Mouse (Mus musculus) activated CD4-positive, CD25-positive, alpha-beta regulatory T cell, adult 4 months (primary cell): ENCODE data around the gene Notch2. TPM values are rescaled to one million over a fixed set of nuclear protein-coding genes. Genes with fewer than 3 reads are reported as not detected.

ENCODE experiments used
- ATAC-seq: one replicate; pipeline ENCODE4 v1.8.0; 2017
- polyA plus RNA-seq, 2 experiments: library from polyadenylated mRNA; unstranded; fragments of 100-300 nt; shearing (Covaris generic); gene quantifications; one replicate each; pipeline ENCODE4 v1.2.1; 2017

The Notch2 gene
- polyA plus RNA-seq, 2 experiments from 2014 or later = 14.1 to 17.5 TPM

DNA sequence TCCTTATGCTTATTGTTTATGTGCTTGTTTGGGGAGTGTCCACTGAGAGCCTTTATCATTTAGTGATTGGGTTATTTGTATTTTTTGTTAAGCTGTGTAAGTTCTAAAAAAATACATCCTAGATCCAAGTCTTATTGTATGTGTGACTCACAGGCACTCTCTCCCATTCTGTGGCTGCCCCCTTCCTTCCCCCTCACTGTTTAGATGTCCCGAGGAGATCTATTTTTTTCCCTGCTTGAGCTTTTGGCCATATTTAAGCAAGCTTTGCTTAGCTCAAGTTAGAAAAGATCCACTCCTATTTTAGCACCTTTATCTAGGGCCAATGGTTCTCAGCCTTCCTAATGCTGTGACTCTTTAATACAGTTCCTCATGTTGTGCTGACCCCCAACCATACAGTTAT lies 65.5 kb downstream of the Notch2 start:
- no peak for ATAC-seq

GRCm38 (mm10) chr3:98079601-98080215 lies 66.4 kb downstream of the Notch2 start:
- no peak for ATAC-seq

- no peak for ATAC-seq
Measured at GRCm38 (mm10) chr3:98080630-98081029, 67.3 kb downstream of the Notch2 start.

DNA sequence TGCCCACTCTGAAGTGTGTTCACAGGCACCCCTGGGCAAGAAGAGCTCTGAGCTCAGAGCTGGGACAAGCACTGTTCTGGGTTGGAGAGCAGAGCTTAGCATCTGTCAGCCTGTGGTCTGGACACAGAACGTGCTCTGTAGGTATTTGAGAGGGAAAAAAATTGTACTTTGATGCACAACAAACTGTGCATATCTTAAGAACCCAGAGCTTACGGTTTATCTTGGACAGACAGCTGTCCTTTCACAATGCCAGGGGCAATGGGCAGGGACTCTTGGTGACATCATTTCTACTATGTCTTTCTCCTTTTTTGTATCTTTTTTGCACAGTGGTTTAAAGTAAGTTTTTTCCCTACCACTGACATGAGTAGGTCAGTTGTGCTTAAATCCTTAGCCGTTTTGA lies 68.9 kb downstream of the Notch2 start:
- ATAC-seq = no peak

GRCm38 (mm10) chr3:98082972-98083371 lies 69.6 kb downstream of the Notch2 start:
- no peak for ATAC-seq

DNA sequence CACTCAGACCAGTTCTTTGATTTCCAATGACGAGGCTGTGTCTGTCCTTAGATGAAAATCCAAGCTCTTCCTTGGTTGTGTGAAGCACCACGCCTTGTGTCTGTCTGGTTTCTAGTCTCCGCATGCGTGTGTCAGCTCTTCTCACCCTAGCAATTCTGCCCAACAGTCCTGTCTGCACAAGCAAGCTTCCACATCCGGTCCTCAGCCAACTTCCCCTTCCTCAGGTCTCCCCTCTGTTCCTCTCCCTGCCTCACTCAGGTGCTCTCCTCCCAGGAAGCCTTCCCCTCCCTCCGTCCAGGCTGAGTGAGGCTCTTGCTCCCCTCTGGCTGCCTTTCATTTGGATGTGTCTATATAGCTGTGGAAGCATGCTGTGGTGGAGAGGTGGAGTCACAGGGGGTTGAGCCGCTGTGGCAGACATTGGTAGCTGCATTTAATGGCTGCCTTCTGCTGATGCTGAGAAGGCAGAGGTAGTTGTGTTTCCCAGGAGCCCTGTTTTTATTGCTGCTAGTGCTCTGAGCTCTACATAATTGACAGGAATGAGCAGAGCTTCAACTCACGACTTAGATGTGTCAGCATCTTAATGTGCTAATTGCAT lies 70.8 kb downstream of the Notch2 start:
- peak; percentile 47 for ATAC-seq

GRCm38 (mm10) chr3:98084870-98085269 lies 71.5 kb downstream of the Notch2 start:
- ATAC-seq = no peak

DNA sequence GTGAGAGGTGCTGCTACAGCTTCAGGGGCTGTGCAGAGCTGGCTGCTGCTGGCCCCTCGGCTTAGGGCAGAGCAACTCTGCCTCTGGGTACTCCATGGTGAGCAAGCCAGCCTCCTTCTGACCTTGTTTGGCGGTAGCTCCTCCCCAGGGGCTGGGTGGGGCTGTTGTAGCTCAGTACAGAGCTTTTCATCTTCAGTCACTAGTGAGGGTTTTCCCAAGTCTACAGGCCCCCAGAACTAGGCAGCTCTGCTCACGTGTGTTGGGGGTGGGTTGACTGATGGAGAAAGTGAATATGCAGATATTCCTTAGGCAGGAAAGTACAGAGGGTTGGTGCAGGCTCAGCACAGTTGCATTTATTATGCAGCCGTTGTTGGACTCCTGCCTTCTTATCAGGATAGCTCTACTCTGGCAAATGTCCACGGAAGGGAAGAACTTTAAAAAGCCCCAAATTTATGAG lies 72.5 kb downstream of the Notch2 start:
- ATAC-seq = peak; percentile 37

- ATAC-seq = no peak
Measured at GRCm38 (mm10) chr3:98086441-98086840, 73.1 kb downstream of the Notch2 start.

GRCm38 (mm10) chr3:98086860-98087259 lies 73.5 kb downstream of the Notch2 start:
- no peak for ATAC-seq

- no peak for ATAC-seq
Measured at GRCm38 (mm10) chr3:98087551-98087950, 74.2 kb downstream of the Notch2 start.

DNA sequence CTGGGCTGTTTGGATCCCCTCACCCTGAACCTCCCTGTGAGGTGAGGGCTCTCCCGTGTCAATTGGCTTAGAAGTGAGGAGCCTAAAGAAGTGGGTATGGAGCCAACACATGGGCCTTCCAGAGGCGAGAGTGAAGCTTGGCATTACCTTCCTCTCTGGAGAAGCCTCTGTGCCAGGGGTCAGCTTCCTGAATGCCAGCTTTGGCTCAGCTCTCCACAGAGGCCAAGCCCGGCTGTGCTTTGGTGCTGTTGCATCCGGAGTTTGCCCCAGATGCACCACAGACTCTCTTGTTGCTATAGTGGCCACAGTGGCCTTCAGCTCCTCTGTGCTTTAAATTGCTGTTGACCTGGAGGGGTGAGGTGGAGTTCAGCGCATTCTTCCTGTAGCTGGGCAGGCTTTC lies 76.4 kb downstream of the Notch2 start:
- ATAC-seq = no peak

- ATAC-seq = no peak
Measured at GRCm38 (mm10) chr3:98090129-98090528, 76.8 kb downstream of the Notch2 start.

DNA sequence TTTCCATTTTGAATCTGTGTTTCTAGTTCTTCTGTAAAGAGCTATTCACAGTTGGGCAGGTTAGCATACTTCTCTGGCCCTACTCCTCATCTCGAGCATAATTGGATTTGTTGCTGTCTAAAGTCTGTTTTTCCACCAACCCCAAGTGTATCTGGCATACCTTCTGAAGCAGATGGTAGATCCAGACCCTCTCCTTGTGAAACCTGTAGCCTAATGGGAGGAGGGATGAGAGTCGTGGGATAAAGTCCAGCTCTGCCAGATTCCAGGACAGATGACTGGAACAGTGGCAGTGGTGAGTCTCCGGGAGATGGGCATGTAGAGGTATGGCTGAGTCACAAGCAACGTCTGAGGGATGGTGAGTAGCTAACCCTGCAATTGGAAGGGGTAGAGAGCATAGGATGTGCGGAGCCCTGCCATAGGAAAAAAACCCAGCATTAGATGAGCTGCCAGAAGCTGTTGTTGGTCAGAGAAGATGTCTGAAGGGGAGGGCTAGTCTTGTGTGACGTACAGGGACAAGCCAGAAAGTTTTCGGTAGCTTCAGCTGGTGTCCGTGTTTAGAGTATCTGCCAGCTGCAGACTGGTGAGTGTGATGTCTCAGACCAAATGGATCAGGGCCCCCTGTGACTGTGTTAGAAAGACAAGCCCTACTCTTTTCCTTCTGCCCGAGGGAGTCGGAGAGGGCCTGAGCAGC lies 79.5 kb downstream of the Notch2 start:
- ATAC-seq = no peak

GRCm38 (mm10) chr3:98093954-98094353 lies 80.6 kb downstream of the Notch2 start:
- no peak for ATAC-seq

DNA sequence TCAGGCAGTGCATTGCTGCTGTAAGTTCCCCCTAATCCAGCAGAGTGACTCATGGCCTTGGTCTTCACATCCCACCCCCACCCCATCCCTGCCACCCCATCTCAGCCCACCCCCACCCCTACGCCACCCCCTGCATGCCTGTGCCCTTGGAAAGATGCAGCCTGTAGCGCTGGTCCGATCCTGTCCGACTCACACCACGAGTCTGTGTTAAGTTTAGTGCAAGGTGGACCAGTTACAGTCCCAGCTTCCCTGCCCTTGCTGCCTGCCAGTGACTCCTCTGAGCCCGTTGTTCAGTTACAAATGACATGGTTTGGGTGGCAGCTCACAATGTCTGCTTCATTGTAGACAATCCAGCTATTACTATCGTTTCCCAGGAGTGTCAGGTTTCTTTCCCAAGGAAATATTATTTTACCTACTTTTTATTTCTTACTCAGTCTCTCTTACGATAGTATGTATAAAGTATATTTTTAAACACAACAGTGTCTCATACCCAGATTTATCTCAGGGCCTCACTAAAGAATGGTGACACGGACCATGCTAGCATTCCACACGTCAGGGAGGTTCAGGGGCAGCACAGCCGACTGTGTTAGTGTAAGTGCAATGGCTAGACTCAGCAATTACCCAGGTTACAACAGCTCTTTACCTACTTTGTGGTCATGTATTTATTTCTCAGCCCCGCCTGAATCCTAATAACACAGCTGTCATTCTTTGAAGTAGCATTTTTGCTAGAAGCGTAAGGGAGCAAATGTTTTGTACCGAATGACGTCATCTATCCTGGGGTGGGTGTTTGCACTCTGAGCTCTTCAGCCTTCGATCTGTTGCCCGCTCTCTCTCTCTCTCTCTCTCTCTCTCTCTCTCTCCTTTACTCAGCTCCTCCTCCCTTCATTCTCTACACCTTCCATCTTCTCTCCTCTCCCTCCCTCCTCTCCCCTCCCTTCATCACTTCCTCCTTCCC lies 81.6 kb downstream of the Notch2 start:
- no peak for ATAC-seq

DNA sequence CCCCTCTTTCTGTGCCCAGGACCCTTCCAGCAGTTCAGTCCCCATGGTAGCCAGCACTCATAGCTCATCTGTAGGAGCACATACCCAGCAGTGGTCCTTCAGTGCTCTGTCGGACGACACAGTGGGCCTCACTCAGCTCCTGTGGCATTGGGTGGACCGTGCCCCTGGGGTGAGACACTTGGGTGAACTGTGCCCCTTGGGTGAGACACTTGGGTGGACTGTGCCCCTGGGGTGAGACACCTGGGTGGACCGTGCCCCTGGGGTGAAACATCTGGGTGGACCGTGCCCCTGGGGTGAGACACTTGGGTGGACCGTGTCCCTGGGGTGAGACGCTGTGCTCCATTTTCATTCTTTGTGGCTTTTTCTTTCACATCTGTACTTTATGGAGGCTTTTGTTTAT lies 83.7 kb downstream of the Notch2 start:
- ATAC-seq = no peak

DNA sequence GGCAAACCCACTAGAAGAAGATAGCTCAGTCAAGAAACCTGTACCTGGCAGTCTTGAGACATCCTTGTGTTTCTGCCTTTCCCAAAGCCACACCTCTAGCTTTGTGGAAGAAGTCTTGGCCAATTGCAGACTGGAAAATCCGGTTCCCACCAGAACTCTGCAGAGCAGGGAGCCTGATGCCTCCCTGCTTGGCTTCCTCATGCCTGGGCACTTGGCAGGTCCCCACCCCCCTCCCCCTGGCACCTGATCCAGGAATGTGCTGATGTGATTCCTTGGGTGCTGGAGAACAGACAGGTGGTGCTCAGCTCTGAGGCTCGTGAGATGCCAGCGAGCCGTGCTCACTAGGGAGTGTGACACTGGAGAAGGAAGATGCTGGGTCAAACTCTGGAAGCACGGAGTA lies 85.3 kb downstream of the Notch2 start:
- no peak for ATAC-seq

- ATAC-seq = no peak
Measured at GRCm38 (mm10) chr3:98099287-98099686, 86.0 kb downstream of the Notch2 start.

DNA sequence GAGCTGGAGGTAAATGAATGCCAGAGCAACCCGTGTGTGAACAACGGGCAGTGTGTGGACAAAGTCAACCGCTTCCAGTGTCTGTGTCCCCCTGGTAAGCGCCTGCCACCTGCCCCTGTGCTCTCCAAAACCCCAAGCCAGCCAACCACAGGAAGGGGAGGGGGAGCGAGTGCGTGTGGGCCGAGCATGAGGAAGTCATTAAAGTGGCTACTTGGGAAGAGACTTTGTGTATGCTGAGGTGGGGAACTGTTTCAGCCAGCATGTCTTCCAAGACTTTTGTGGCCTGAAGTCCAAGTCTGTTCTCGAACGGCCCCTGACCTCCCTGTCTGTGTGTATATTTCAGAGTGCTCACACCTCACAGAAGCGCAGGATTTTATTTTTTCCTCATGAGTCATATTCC lies 88.2 kb downstream of the Notch2 start:
- no peak for ATAC-seq

- ATAC-seq = no peak
Measured at GRCm38 (mm10) chr3:98104851-98105471, 91.6 kb downstream of the Notch2 start.

DNA sequence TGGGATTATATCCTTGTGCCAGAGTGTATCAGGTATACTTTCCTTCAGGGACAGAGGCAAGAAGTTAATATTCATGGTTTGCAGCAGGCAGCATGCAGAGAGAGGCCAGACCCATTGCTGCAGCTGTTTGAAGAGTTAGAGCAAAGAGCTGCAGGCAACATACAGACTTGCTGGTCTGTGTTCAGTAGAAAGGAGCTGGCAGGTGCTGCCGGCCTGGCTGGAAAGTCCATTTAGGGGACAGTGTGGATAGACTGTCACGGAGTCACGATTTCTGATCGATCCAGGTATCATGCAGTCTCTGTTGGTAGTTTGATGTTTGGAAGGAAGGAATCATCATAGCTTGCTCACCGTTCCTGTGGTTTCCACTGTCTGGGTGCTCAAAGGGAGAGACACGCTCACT lies 92.2 kb downstream of the Notch2 start:
- no peak for ATAC-seq
